Mouse (Mus musculus) kidney, postnatal 10 days (tissue): ENCODE data around the gene Pif1.

Experiments used
- DNase-seq: peaks from one replicate; pipeline ENCODE4 v3.0.0; 2021; ENCODE audit warnings: mixed read lengths

Gene Pif1

DNA sequence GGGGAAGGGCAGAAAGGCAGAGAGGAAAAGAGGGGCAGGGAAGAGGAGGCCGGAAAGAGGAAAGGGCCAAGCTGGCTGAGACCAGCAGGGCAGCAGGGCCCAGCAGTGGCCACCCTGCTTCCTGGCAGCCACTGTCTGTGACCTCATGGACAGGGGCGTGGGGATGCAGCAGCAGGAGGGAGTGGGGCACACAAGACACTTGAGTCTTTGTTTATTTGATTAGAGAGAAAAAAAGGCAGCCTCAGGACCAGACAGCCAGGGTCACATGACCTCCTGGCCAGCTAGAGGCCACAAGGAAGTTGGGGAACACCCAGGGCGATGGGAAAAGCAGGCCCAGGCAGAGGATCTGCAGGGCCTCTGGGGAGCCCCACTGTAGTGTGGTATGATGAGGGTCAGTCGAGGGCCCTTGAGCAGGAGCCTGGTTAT, 24.9 kb upstream of the Pif1 start:
- peak; percentile 75 for DNase-seq

DNA sequence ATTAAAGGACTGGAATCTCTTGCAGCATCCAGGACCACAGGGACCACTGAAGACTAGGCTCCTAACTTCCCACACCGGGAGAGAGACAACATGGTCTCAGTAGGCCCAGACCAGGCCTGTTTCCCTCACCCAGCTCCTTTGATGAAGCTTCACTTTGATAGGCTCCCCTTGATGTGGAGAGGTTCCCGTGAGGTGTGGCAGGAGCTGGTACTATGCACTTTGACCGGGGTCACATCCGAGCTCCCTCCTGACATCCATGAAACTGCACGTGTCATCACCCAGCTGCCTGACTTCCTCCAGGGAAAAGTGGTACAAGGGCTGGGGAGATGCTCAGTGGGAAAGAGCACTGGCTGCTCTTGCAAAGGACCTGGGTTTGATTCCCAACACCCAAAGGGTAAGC, 23.9 kb upstream of the Pif1 start:
- no peak for DNase-seq

DNA sequence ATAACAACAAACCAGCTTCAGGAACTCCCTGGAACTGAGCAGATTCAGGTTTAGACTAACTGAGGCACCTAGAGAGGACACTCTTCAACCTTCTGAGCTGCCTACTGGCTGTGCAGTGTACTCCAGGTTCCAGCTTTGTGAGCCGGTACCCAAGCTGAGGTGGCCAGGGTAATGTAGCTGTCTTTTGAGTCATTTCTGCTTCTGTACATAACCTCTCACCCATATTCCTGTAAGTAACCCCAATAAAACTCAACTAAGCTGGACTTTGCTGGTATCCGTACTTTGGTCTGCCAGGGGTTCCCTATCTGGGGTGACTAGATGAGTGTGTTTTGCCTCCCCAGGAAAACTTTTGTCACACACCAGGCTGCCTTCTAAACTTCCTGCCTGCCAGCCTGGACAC, 22.3 kb upstream of the Pif1 start:
- DNase-seq: no peak

DNA sequence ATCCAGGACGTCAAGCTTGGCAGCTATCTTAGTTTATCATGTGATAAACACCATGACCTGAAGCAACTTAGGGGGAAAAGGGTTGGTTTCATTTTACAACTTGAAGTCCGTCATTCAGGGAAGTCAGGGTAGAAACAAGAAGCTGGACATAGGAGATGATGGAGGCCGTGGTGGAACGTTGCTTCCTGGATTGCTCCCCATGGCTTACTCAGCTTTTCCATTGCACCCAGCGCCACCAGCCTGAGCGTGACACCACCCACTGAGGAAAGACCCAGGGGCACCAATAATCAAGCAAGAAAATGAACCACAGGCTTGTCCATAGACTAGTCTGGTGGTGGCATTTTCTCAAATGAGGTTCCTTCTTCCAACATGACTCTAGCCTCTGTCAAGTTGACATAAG, 18.2 kb upstream of the Pif1 start:
- no peak for DNase-seq

DNA sequence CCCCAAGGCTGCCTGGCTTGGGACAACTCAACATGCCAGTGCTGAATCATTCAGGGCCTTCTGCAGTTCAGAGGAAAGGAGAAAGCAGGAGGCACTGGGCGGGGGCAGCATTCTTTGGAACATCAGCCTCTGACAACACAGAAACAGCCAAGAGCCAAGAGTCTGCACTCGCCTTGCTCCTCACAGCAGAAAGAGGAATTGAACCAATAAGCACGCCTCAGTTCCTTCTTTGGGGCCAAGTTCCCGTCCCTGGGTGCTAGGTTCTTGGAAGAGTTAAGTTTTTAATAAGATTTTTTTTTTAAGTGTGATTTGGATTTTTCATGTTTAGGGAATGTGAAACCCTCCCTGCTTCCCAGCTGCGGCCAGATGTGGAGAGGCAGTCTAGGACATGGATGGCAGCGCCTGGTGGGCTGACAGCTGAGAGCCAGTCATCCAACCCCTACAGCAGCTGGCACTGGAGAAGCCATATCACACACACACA, 17.4 kb upstream of the Pif1 start:
- no peak for DNase-seq

DNA sequence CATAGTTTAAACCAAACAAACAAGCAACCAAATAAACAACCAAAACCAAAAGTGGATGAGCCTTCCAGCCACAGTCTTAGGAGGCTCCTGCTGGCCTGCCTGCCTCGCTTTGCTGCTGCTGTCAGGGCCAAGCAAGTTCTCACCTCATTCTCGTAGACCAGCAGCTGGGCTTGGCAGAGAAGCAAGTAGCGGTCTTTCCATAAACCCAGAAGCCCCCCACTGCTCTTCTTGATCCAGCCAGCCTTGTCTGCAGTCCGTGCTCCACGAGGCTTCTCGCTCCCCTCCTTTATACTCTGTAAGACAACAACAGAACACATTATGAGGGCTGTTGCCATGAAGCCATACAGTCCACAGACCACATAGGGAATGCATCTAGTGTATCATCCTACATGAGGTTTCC, 14.1 kb upstream of the Pif1 start:
- DNase-seq: no peak

DNA sequence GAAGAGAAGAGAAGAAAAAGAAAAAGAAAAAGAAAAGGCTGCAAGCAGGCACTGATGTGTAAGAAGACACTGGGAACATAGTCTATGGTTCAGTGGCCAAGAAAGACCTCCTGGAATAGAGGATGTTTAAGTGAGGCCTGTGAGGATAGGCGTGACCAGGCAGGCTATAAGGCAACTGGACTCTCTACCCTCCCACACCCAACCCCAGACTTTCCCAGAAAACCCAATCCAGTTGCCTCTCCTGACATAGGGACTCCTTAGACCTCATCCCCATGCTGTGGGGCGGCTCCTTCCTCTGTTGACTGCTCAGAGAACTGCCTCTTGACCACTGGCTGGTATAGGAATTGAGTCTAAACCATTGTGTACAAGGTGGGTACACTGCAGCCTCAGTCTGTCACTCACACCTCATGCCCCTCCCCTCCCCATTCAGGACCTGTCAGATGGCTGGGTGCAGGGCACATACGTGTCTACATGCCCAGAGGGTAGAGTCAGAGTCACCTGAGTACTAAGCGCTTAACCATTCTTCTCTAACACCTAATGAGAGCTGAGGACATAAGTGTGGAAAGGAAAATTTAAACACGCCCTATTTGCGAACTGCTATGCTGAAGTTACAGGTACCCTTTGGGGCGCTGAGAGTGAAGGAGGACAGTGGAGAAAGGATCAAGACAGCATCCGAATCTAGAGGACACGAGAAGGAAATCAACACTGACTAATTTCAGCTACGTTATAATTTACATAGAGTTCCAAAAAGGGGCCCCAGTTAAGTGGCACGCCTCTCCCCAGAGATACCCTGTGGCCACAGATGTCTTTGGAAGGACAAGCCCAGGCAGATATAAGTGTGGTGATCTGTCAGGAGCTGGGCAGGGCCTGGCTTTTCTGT, 12.2 kb upstream of the Pif1 start:
- no peak for DNase-seq

DNA sequence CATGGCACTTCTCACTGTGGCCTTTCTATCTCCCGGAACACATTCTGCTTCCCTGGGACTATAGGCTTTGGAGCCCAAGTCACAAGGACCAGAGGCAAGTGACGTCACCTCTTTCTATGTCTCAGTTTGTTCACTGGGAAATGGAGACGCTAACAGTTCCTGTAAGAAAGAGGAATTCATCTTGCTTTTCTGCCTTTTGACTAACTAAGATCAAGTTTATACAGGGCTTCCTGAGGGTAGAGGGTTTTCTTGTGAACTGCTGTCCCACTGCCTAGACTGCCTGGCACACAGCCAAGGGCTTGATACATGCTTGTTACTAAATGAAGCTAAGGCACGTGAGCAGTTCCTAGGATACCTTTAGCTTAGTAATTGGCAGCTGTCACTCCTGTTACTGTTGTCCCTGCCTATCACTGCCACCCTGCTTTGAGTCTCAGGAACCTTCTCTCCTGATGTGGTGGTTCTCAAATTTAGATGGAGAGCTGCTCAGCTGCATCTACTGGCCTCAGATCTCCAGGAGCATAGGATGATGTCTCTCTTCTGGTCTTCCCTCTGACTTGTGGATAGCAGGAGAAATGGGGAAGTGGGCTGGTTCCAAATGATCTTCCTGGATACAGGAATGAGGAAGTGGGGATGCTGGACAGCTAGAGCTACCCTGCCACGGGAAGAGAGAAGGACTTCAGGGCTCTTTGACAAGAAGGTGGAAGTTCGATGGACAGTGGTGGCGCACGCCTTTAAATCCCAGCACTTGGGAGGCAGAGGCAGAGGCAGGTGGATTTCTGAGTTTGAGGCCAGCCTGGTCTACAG, 11.4 kb upstream of the Pif1 start:
- DNase-seq: peak; percentile 77

DNA sequence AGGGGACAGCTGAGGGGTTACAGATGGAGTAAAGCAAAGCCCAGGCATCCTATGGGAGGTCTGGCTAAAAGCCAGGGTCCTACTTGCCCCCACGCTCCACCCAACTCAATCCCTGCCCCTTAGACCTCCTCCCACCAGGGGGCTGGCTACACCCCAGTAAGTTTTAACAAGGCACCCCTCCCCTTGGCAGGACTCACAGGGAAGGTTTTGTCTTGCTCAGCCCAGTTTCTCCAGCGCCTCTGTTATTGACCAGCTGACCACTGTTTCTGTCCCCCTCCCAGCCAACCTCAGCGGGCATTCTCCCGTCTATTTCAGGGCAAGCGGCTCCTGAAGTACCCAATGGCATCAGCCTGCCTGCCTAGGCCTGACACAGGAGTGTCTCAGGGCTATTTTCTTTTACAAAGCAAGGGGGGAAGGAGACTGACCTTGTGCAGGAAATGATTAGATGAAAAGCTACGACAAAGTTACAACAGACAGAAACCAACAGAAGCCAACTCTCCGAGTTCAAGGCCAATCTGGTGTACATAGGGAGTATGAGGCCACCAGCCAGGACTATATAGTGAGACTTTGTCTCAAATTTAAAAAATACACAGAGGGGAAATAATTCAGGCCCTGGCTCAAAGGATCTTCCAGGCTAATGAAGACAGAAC, 10.0 kb upstream of the Pif1 start:
- peak; percentile 37 for DNase-seq

DNA sequence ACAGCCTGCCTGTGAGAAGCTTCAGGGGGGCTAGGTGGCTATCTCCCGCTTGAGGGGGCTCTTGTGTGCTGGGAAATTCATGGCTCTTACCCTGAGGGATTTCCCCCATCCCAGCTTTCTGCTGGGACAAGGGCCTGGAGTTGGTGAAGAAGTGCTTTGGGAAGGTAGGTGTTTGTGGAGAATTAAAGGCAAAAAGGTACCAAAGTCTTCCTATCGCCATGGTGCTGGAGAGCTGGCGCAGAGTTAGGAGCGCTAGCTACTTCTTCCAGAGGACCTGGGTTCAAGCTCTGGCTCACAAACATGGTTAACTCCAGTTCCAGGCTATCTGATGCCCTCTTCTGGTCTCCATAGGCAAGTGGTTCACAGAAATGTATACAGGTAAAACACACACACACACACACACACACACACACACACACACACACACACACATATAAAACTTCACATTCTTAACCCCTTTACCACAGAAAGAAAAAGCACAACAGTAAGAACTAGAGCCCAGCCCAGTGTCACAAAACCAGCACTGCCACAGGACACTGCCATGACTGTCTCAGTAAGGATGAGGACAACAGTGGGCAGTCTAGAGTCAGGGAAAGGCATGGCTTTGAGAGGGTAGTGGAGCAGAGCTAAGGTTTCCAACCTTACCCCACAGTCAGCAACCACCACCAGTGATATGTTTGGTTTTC, 9.3 kb upstream of the Pif1 start:
- no peak for DNase-seq

DNA sequence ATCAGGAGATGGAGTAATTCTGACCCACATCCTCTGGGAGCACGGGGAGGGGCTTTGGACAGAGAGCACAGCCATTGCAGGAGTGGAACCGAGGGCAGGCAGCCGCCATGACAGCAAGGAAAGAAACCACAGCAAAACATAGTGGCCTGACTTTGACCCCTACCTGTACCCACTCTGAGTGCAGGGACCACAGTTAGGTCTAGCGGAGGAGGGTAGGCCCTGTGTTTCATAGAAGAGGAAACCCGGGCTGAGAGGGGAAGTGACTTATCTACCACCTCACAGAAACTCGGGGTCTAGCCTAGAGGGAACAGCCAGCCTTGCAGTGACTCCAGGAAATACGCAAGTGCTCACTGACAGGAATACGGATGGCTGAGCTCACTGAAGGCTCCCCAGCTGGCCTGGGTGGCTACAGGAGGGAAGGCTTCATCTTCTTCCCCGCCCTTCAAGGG, 8.1 kb upstream of the Pif1 start:
- DNase-seq: peak; percentile 69

DNA sequence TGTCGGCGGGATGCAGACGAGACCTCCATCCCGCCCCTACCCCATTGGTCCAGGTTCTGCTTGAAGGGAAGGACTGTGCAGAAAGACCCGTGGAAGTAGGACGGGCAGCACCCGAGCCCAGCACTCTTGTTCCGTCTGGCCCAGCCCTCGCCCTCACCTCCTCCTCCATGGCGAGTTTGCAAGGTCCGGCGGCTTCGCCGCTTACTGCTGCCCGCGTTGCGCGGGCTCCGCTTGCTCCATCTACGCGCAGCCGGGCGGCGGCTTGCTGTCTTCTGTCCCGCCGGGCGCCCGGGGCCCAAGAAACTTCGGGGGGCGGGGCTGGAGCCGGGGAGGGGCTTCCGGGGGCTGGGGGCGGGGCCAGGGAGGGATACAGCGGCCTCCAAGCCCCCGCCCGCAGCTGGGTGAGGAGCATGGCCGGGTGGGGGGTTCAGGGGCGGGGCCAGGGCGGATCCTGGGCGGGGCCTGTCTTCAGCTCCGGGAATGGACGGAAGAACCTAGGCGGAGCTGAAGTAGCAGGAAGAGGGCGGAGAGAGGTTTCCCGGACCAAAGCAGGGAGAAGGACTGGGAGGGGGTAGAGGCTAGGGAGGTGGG, 7.1 kb upstream of the Pif1 start, which contains the start of gene Plekho2:
Plekho2 (minus strand) TSS at position 260 of the 591 bp plus-strand sequence.
- peak; percentile 97 for DNase-seq

DNA sequence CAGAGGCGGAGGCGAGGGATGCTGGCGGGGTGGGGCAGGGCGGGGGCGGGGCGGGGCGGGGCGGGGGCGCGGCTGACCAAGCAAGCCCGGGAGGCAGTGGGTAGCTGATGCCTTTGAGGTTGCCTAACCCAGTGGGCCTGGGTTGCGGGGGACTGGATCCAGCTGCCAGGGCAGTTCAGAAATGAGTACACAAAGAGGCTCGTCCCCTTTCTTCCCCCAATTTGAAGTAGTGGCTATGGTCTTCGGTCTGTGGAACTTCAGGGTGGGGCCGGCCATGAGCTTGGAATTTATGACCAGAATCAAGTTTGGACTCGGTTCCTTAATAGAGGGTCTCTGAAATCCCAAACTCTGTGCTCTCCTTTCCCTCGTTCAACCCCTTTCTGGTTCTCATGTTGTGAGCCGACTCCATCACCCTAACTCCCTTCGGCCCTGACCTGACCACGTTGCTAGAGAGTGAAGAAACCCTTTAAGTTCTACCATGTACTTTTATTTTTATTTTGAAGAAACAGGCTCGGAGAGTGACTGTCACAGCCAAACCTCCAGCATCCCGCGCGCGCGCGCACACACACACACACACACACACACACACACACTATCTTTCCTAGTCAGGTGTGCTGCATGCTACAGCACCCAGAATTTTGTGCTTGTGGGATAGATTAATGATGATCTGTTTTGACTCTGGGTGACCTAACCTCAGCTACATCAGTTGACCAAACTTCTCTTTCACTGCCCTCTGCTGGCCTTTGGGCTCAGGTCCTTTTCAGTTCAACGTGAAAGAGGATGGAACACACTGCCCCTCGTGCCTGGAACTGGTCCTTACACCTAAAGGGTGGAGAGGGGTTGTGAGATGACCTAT, 6.3 kb upstream of the Pif1 start:
- peak; percentile 93 for DNase-seq

DNA sequence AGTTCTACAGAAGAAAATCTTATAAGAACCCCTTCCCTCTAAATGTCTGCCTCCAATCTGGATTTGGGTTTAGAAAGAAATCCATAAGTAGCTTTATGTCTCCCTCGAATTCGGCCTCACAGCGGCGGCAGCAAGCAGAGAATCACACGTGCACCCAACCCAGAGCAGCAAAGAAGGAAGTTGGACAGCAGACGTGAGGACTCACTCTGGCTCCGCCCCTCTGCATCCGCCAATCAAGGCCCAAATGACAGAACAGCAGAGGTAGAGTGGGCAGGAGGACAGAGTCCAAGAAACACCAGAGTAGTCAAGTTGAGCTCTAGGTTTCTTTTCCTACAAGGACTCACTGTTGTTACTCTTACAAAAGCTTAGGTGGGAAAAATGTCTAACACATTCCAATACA, 3.9 kb upstream of the Pif1 start:
- DNase-seq: peak; percentile 70

DNA sequence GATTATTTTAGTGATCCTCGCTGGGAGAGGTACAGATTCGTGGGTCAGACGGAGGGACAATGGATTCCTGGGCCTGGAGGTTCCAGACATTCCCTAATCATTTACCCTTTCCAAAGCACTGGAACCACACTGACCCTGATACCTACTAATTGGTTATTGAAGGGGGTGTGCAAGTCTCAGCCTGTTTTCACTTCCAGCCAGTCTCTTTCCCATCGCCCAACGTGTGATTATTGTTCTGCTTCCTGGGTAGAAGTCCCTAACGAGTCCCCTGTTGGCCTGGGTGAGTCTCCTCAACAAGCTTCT, 261 bp downstream of the Pif1 start:
- no peak for DNase-seq

DNA sequence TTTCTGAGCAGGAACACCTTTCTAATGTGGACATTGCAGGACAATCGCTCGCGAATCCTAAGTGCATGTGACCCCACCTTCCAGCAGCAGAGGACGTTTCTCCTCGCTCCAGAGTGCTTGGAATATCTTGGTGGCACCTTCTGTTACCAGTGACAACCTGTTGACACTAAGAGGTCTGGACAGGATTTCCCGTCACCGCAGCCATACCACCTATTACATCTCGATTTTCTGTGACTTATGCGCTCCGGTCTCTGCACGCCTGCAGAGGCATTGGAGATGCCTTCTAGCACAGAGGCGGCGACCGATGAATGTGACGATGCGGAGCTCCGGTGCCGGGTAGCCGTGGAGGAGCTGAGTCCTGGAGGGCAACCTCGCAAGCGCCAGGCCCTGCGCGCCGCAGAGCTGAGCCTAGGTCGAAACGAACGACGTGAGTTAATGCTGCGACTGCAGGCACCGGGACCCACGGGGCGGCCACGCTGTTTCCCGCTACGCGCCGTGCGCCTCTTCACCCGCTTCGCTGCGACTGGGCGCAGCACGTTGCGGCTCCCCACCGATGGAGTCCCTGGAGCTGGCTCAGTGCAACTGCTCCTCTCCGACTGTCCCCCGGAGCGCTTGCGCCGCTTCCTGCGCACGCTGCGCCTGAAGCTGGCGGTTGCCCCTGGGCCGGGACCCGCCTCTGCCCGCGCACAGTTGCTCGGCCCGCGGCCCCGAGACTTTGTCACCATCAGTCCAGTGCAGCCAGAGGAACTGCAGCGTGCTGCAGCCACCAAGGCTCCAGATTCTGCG, 806 bp downstream of the Pif1 start:
- DNase-seq: peak; percentile 49

DNA sequence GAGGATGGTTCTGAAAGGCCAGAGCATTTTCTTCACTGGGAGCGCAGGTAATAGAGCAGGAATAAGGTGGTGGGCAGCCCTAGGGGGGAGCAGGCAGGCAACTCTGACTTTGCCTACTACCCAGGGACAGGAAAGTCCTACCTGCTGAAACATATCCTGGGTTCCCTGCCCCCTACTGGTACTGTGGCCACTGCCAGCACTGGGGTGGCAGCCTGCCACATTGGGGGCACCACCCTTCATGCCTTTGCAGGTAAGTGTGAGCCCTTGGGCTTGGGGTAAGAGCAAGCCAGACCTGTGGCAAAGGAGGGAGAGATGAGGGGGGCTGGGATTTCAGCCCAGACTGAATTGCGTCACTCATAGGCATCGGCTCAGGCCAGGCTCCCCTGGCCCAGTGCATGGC, 2.1 kb downstream of the Pif1 start:
- no peak for DNase-seq

DNA sequence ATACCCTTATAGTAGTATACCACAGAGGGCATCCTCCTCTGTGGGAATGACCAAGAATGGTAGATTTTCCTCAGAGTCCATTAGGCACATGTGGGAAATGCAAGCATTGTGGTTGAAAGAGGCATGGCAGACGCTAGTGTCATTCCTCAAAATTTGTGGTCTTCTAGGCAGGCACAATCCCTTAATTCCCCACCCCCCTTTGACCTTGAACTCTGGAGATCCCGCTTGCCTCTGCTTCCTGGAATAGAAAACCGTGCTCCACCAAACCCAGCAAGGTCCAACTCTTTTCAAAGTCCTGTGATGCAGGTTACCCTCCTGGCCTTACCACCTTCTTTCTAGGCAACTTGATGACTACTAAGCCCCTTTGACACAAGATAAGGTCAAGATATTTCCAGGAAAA, 5.8 kb downstream of the Pif1 start:
- no peak for DNase-seq

DNA sequence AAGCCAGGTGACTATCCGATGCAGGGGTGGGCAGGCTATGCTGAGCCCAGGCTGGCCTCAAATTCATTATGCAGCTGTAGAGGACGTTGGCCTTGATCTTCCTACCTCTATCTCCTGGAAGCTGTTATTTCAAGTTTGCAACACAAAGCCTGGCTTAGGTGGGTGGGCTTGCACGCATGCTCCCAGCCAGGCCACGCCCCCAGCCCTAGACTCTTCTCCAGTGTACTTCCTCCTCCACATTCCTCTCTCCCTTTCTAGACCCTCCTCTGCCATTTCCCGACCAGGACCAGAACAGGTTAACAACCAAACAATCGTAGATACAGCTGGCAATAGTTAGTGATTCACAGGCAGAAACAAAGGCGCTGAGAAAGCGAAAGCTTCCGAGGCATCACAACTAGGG, 6.6 kb downstream of the Pif1 start:
- DNase-seq: no peak

DNA sequence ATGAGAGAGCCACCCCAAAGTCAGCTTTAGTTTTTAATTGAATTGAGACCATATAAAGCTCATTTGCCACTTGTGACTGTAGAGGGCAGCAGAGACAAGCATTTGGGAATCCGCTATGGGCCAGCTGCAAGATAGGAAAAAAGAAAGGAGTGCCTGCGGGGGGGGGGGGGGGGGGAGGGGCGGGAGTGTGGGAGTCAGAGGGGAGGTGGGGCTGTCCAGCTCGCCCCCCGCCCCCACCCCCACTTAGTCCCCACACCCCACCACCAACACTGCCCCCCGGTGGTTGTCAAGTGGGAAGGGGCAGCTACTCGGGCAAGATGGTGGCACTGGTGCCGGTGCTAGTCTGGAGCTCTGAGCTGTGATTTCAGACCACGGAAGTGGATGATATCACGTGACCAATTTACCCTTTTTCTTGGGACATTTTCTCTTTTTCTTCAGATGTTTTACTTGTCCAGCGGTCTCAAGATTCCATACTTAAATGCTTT, 11.8 kb downstream of the Pif1 start:
- DNase-seq: peak; percentile 77
